Mouse (Mus musculus): Measurements from ENCODE around the gene Gm5483. TPM values are rescaled to one million over a fixed set of nuclear protein-coding genes. Genes with fewer than 3 reads are reported as not detected.

Gm5483 gene
- polyA plus RNA-seq (2014; fragmentation: Illumina TruSeq; extraction: RNeasy Lipid Tissue Mini Kit (QIAGEN cat#74804)) = not detected

GRCm38 (mm10) chr16:36183912-36184311, at the start of gene Gm5483:
Gene Gm5483 (plus strand): TSS chr16:36184212.

GRCm38 (mm10) chr16:36156402-36156975, 27.5 kb upstream of the Gm5483 start, which contains the start of gene Stfa2l1:
Gene Stfa2l1 (plus strand): TSS chr16:36156811.

GRCm38 (mm10) chr16:36209967-36210453, 26.0 kb downstream of the Gm5483 start, which contains the start of gene Gm5416:
Gene Gm5416 (plus strand): TSS chr16:36210403.

GRCm38 (mm10) chr16:36221168-36221567, 37.2 kb downstream of the Gm5483 start, which contains the start of gene 2010005H15Rik:
Gene 2010005H15Rik (plus strand): TSS chr16:36221468.

Other genes with a start within 250 kb of the Gm5483 start
- 39.7 TPM for gene Parp9, start 245.7 kb upstream of the Gm5483 start, polyA plus RNA-seq (2014; fragmentation: Illumina TruSeq; extraction: RNeasy Lipid Tissue Mini Kit (QIAGEN cat#74804))
- gene Dtx3l, start 245.1 kb upstream of the Gm5483 start, polyA plus RNA-seq (2014; fragmentation: Illumina TruSeq; extraction: RNeasy Lipid Tissue Mini Kit (QIAGEN cat#74804)) = 29.5 TPM
- gene Kpna1, start 205.5 kb upstream of the Gm5483 start, polyA plus RNA-seq (2014; fragmentation: Illumina TruSeq; extraction: RNeasy Lipid Tissue Mini Kit (QIAGEN cat#74804)) = 104 TPM
- gene Wdr5b, start 143.0 kb upstream of the Gm5483 start, polyA plus RNA-seq (2014; fragmentation: Illumina TruSeq; extraction: RNeasy Lipid Tissue Mini Kit (QIAGEN cat#74804)) = 8.1 TPM
- 109 TPM for gene Fam162a, start 112.6 kb upstream of the Gm5483 start, polyA plus RNA-seq (2014; fragmentation: Illumina TruSeq; extraction: RNeasy Lipid Tissue Mini Kit (QIAGEN cat#74804))
- 179 TPM for gene Ccdc58, start 112.5 kb upstream of the Gm5483 start, polyA plus RNA-seq (2014; fragmentation: Illumina TruSeq; extraction: RNeasy Lipid Tissue Mini Kit (QIAGEN cat#74804))
- not detected for gene Csta1, start 53.0 kb upstream of the Gm5483 start, polyA plus RNA-seq (2014; fragmentation: Illumina TruSeq; extraction: RNeasy Lipid Tissue Mini Kit (QIAGEN cat#74804))
- gene Stfa2l1, start 27.4 kb upstream of the Gm5483 start, polyA plus RNA-seq (2014; fragmentation: Illumina TruSeq; extraction: RNeasy Lipid Tissue Mini Kit (QIAGEN cat#74804)) = not detected
- not detected for gene Gm5416, start 26.2 kb downstream of the Gm5483 start, polyA plus RNA-seq (2014; fragmentation: Illumina TruSeq; extraction: RNeasy Lipid Tissue Mini Kit (QIAGEN cat#74804))
- gene 2010005H15Rik, start 37.3 kb downstream of the Gm5483 start, polyA plus RNA-seq (2014; fragmentation: Illumina TruSeq; extraction: RNeasy Lipid Tissue Mini Kit (QIAGEN cat#74804)) = not detected
- gene Stfa1, start 92.7 kb downstream of the Gm5483 start, polyA plus RNA-seq (2014; fragmentation: Illumina TruSeq; extraction: RNeasy Lipid Tissue Mini Kit (QIAGEN cat#74804)) = not detected
- not detected for gene BC117090, start 150.1 kb downstream of the Gm5483 start, polyA plus RNA-seq (2014; fragmentation: Illumina TruSeq; extraction: RNeasy Lipid Tissue Mini Kit (QIAGEN cat#74804))
- not detected for gene BC100530, start 183.5 kb downstream of the Gm5483 start, polyA plus RNA-seq (2014; fragmentation: Illumina TruSeq; extraction: RNeasy Lipid Tissue Mini Kit (QIAGEN cat#74804))
- not detected for gene Stfa2, start 224.2 kb downstream of the Gm5483 start, polyA plus RNA-seq (2014; fragmentation: Illumina TruSeq; extraction: RNeasy Lipid Tissue Mini Kit (QIAGEN cat#74804))

All from ovary, adult 10 weeks (tissue).